Mouse (Mus musculus) liver, embryonic 11.5 days (tissue): ENCODE measurements at regions not wholly inside any gene's neighbourhood (a gene's known extent, or its start where the extent isn't known, plus 50 kb on each side); places are given as distances from the start of the nearest gene placed in this dataset.
A peak's percentile ranks its signal among the peaks of the same experiment; 100 is the strongest.
"Not testable (repeated sequence)": the region's sequence is repeated elsewhere in the genome, so short reads cannot be mapped to it uniquely, and the experiment has no call there.

Experiments used
- ATAC-seq: fragments of 200-750 bp; cut with Nextera tagmentation; replicated peaks from 2 replicates; pipeline ENCODE4 v1.8.0; 2017; ENCODE audit warnings: moderate number of reproducible peaks, mild to moderate bottlenecking, moderate TSS enrichment, moderate library complexity; ENCODE audit not compliant: low FRiP score
- DNase-seq: peaks from one replicate; pipeline ENCODE4 v3.0.0-alpha.2; 2017; ENCODE audit warnings: low spot score
- H3K27ac ChIP-seq: fragments of 300-500 bp; sonication (generic); 2 replicates; pipeline ENCODE4 v1.5.1; 2014; ENCODE audit warnings: mild to moderate bottlenecking, low read depth, low read length, control low read depth
- H3K27me3 ChIP-seq: fragments of 300-500 bp; sonication (generic); replicated peaks from 2 replicates; pipeline ENCODE4 v1.6.1; 2014; ENCODE audit warnings: low read length, mixed read lengths; ENCODE audit not compliant: control insufficient read depth, insufficient read depth
- H3K36me3 ChIP-seq: fragments of 300-500 bp; sonication (generic); 2 replicates; pipeline ENCODE4 v1.6.1; 2014; ENCODE audit warnings: mild to moderate bottlenecking, low read length, moderate library complexity, mixed read lengths; ENCODE audit not compliant: control insufficient read depth, insufficient read depth
- H3K4me1 ChIP-seq: fragments of 300-500 bp; sonication (generic); replicated peaks from 2 replicates; pipeline ENCODE4 v1.6.1; 2014; ENCODE audit warnings: low read length, mixed read lengths; ENCODE audit not compliant: control insufficient read depth, insufficient read depth
- H3K4me2 ChIP-seq: fragments of 300-500 bp; sonication (generic); 2 replicates; pipeline ENCODE4 v1.6.1; 2014; ENCODE audit warnings: mild to moderate bottlenecking, control low read depth, moderate library complexity
- H3K4me3 ChIP-seq: fragments of 300-500 bp; sonication (generic); 2 replicates; pipeline ENCODE4 v1.5.1; 2014; ENCODE audit warnings: low read depth, low read length, control low read depth
- H3K9ac ChIP-seq: fragments of 300-500 bp; sonication (generic); 2 replicates; pipeline ENCODE4 v1.6.1; 2014; ENCODE audit warnings: low read depth, low read length, control low read depth
- H3K9me3 ChIP-seq: fragments of 300-500 bp; sonication (generic); 2 replicates; pipeline ENCODE4 v1.6.1; 2016; ENCODE audit warnings: low read length, inconsistent platforms, mixed read lengths; ENCODE audit not compliant: control insufficient read depth
- WGBS: fragments of 180-500 bp; shearing (Covaris S2); extraction: QIAGEN DNeasy Blood & Tissue Kit; methylation state at CpG from one replicate; pipeline ENCODE4 v1.1.7; 2014; 5-methylcytosine and 5-hydroxymethylcytosine counted together

GRCm38 (mm10) chr13:75295818-75296217 lies 206.2 kb downstream of the Pcsk1 start:
- H3K9ac ChIP-seq, result no peak overlapping the region
- WGBS, result 87% methylated on average over 4 of the region's 4 CpGs
- no peaks in the 10 kb centered on the region for H3K4me1 ChIP-seq
- no peak overlapping the region for H3K4me2 ChIP-seq
- H3K36me3 ChIP-seq, result no peaks in the 10 kb centered on the region
- H3K9me3 ChIP-seq, result no peaks in the 10 kb centered on the region
- ATAC-seq, result no peak
- no peak for DNase-seq
- no peak overlapping the region for H3K4me3 ChIP-seq
- no peaks in the 10 kb centered on the region for H3K27me3 ChIP-seq
- H3K27ac ChIP-seq, result no peak overlapping the region

DNA sequence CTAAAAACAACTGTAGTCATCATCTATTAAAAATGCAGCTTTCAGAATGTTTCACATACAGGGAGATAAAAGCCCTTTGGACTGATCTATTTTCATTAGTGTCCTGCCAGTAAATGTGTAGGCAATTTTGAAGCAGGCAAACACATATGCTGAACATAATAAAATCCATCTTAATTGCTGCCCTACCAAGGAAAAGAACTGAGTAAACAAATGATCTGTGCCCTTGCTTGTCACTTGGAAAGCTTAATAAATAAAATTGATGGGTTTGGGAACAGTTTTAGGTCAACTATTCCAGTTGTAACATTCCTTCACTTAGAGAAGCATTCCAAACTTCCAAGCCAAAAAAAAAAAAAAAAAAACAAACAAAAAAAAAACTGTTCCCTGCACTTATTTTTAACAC lies 230.2 kb downstream of the Pcsk1 start:
- H3K36me3 ChIP-seq, result no peaks in the 10 kb centered on the region
- DNase-seq, result no peak
- H3K9ac ChIP-seq, result no peak overlapping the region
- no peak overlapping the region for H3K4me2 ChIP-seq
- no peak overlapping the region for H3K27ac ChIP-seq
- no peaks in the 10 kb centered on the region for H3K9me3 ChIP-seq
- no peaks in the 10 kb centered on the region for H3K4me1 ChIP-seq
- ATAC-seq, result no peak
- no peak overlapping the region for H3K4me3 ChIP-seq
- no peaks in the 10 kb centered on the region for H3K27me3 ChIP-seq

GRCm38 (mm10) chr13:75320239-75320638 lies 230.6 kb downstream of the Pcsk1 start:
- H3K4me3 ChIP-seq, result no peak overlapping the region
- ATAC-seq (no peak), DNase-seq (no peak)
- WGBS, result 67% methylated on average over 1 of the region's 1 CpGs
- no peaks in the 10 kb centered on the region for H3K4me1 ChIP-seq
- H3K4me2 ChIP-seq, result no peak overlapping the region
- H3K9me3 ChIP-seq, result no peaks in the 10 kb centered on the region
- no peaks in the 10 kb centered on the region for H3K36me3 ChIP-seq
- H3K27me3 ChIP-seq, result no peaks in the 10 kb centered on the region
- no peak overlapping the region for H3K9ac ChIP-seq
- H3K27ac ChIP-seq, result no peak overlapping the region

DNA sequence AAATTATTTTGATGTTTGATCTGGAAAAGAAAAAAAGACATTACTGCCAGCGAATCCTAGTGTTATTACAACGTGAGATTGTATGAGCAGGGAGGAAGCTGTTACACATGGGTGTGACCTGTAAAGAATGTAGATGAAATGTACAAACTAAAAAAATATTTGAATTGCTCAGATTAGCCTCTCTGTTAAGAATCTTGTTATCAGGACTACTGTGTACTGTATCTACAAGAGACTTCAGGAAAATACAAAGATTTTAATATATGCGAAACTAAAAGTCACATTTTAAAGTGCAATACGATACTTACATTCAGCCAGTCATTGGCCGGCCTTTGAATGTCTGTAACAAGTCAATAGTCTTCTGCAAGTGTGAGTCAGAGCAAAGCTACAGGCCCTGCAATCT lies 247.4 kb downstream of the Pcsk1 start:
- no peak overlapping the region for H3K4me3 ChIP-seq
- no peaks in the 10 kb centered on the region for H3K9me3 ChIP-seq
- 85% methylated on average over 5 of the region's 5 CpGs for WGBS
- no peak overlapping the region for H3K9ac ChIP-seq
- DNase-seq (no peak), ATAC-seq (no peak)
- H3K36me3 ChIP-seq, result no peaks in the 10 kb centered on the region
- no peak overlapping the region for H3K27ac ChIP-seq
- no peaks in the 10 kb centered on the region for H3K27me3 ChIP-seq
- no peaks in the 10 kb centered on the region for H3K4me1 ChIP-seq
- no peak overlapping the region for H3K4me2 ChIP-seq

- Histone ChIP-seq H3K36me3 (no peaks in the 10 kb centered on the region), H3K27ac (no peak overlapping the region), H3K4me3 (no peak overlapping the region), H3K9ac (no peak overlapping the region), H3K4me2 (no peak overlapping the region), H3K27me3 (no peaks in the 10 kb centered on the region), H3K9me3 (no peaks in the 10 kb centered on the region), H3K4me1 (no peaks in the 10 kb centered on the region)
- 76% methylated on average over 7 of the region's 7 CpGs for WGBS
- DNase-seq (no peak), ATAC-seq (no peak)
Measured at GRCm38 (mm10) chr13:75343422-75343821, 253.8 kb downstream of the Pcsk1 start.

DNA sequence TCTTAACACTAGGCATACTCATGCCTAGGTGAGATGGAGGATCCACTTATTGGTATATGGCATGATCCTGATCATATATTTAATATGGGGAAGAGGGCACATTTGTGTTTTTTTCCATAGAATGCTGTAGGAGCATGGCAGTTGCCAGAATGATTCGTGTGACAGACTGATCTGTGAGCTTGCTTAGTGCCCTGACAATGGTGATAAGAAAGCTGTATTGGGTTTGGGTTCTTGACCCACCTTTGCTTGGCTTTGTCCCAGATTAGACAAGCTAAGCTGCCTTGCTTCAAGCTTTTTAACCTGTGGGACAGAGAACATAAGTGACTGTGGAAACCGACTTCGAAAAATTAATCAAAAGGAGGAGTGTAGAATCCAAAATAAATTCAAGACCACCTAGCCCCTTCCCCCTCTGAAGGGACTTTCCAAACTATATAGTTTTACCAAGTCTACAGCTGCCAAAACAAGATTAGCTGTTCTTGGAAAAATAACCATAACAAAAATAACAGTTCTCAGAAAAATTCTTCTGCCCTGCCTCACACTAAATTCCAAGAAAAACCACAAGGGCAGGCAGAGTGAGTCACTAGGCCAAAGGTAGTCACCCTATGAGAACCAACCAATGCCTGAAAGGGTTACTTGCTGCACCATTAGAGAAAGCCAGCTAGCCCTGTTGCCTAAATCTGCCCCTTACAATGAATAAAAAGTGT lies 277.2 kb downstream of the Pcsk1 start:
- Histone ChIP-seq H3K27me3 (no peaks in the 10 kb centered on the region), H3K27ac (no peak overlapping the region), H3K4me1 (no peaks in the 10 kb centered on the region), H3K9me3 (no peaks in the 10 kb centered on the region), H3K36me3 (no peaks in the 10 kb centered on the region), H3K4me3 (no peak overlapping the region), H3K9ac (no peak overlapping the region), H3K4me2 (no peak overlapping the region)
- WGBS, result 64% methylated on average over 3 of the region's 3 CpGs
- ATAC-seq, result peak; percentile 82
- DNase-seq, result no peak

DNA sequence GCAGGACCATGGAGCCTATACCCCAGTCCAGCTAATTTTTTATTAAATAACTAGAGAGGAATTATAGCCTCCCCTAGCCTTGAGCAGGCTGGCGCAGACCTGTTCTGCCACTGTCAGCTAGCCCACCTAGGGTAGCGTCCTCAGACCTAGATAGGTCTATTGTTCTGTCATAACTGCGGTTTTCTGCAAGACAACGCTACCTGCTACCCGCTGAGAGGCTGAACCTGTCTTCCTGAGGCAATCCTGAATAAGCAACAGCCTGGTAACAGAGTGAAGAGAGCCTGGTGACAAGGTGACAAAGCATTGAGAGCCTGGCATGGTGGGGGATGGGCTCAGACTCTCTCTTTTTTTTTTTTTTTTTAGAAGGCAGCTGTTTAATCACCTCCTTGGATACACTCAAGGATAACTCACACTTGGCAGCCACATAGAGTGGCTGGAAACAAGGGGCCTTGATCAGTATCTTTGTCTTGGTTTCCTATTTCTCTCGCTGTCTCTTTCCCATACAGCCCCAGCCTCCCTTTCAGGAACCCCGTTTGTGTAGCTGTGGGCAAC lies 278.7 kb downstream of the Pcsk1 start:
- H3K9me3 ChIP-seq, result no peaks in the 10 kb centered on the region
- no peak overlapping the region for H3K27ac ChIP-seq
- no peaks in the 10 kb centered on the region for H3K36me3 ChIP-seq
- 67% methylated on average over 7 of the region's 7 CpGs for WGBS
- H3K27me3 ChIP-seq, result no peaks in the 10 kb centered on the region
- DNase-seq (no peak), ATAC-seq (no peak)
- no peak overlapping the region for H3K4me3 ChIP-seq
- no peak overlapping the region for H3K4me2 ChIP-seq
- H3K9ac ChIP-seq, result no peak overlapping the region
- H3K4me1 ChIP-seq, result no peaks in the 10 kb centered on the region

DNA sequence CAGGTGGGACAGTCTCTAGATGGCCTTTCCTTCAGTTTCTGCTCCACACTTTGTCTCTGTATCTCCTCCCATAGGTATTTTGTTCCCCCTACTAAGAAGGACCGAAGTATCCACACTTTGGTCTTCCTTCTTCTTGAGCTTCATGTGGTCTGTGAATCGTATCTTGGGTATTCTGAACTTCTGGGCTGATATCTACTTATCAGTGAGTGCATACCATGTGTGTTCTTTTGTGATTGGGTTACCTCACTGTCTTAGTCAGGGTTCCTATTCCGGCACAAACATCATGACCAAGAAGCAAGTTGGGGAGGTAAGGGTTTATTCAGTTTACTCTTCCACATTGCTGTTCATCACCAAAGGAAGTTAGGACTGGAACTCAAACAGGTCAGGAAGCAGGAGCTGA lies 287.5 kb downstream of the Pcsk1 start:
- ATAC-seq, result peak; percentile 69
- not testable (repeated sequence) for H3K36me3 ChIP-seq, H3K4me1 ChIP-seq, H3K4me3 ChIP-seq, DNase-seq, H3K4me2 ChIP-seq, H3K27ac ChIP-seq, H3K27me3 ChIP-seq, H3K9me3 ChIP-seq, H3K9ac ChIP-seq
- WGBS, result 60% methylated on average over 3 of the region's 3 CpGs

GRCm38 (mm10) chr13:75377717-75378116 lies 288.1 kb downstream of the Pcsk1 start:
- Histone ChIP-seq H3K27me3 (no peaks in the 10 kb centered on the region), H3K9ac (no peak overlapping the region), H3K9me3 (no peaks in the 10 kb centered on the region), H3K27ac (no peak overlapping the region), H3K4me3 (no peak overlapping the region), H3K4me2 (no peak overlapping the region), H3K4me1 (no peaks in the 10 kb centered on the region), H3K36me3 (no peaks in the 10 kb centered on the region)
- 50% methylated on average over 1 of the region's 1 CpGs for WGBS
- ATAC-seq (peak; percentile 60), DNase-seq (no peak)
